Mouse (Mus musculus) cerebellum, adult 9-10 months (tissue): ENCODE measurements at regions not wholly inside any gene's neighbourhood (a gene's known extent, or its start where the extent isn't known, plus 50 kb on each side); places are given as distances from the start of the nearest gene placed in this dataset.

Experiments
- DNase-seq: peaks from one replicate; pipeline ENCODE4 v3.0.0; 2022

GRCm38 (mm10) chr3:126491251-126491913 lies 104.7 kb upstream of the Camk2d start:
- no peak for DNase-seq

GRCm38 (mm10) chr3:126491914-126492265 lies 104.2 kb upstream of the Camk2d start:
- DNase-seq: no peak

GRCm38 (mm10) chr3:126498823-126499222 lies 97.3 kb upstream of the Camk2d start:
- no peak for DNase-seq

GRCm38 (mm10) chr3:126500247-126500646 lies 95.9 kb upstream of the Camk2d start:
- DNase-seq: no peak

GRCm38 (mm10) chr3:126501826-126502225 lies 94.3 kb upstream of the Camk2d start:
- DNase-seq: no peak

- DNase-seq: no peak
Observed at GRCm38 (mm10) chr3:126505685-126506084, 90.4 kb upstream of the Camk2d start.

- no peak for DNase-seq
Observed at GRCm38 (mm10) chr3:126514842-126515241, 81.3 kb upstream of the Camk2d start.

GRCm38 (mm10) chr3:126534118-126534820 lies 61.8 kb upstream of the Camk2d start:
- DNase-seq: peak; percentile 1

GRCm38 (mm10) chr3:126535340-126535739 lies 60.8 kb upstream of the Camk2d start:
- DNase-seq: no peak

- no peak for DNase-seq
Observed at GRCm38 (mm10) chr3:126538516-126538915, 57.6 kb upstream of the Camk2d start.

- DNase-seq: no peak
Observed at GRCm38 (mm10) chr3:126541105-126541504, 55.0 kb upstream of the Camk2d start.
